Mouse (Mus musculus): ENCODE measurements at regions not wholly inside any gene's neighbourhood (a gene's known extent, or its start where the extent isn't known, plus 50 kb on each side); places are given as distances from the start of the nearest gene placed in this dataset.

- no peak for DNase-seq
Measured at GRCm38 (mm10) chr1:152313480-152313879, 73.0 kb downstream of the Tsen15 start.

GRCm38 (mm10) chr1:152305461-152305860 lies 81.0 kb downstream of the Tsen15 start:
- no peak for DNase-seq

- DNase-seq, result peak; percentile 33
Measured at GRCm38 (mm10) chr1:152304487-152305130, 81.9 kb downstream of the Tsen15 start.

- no peak for DNase-seq
Measured at GRCm38 (mm10) chr1:152301355-152301754, 85.1 kb downstream of the Tsen15 start.

- no peak for DNase-seq
Measured at GRCm38 (mm10) chr1:152292196-152292736, 94.2 kb downstream of the Tsen15 start.

GRCm38 (mm10) chr1:152290768-152291167 lies 95.7 kb downstream of the Tsen15 start:
- peak; percentile 88 for DNase-seq

- peak; percentile 29 for DNase-seq
Measured at GRCm38 (mm10) chr1:152287566-152288490, 98.7 kb downstream of the Tsen15 start.

GRCm38 (mm10) chr1:152286677-152287076 lies 99.8 kb downstream of the Tsen15 start:
- DNase-seq, result no peak

GRCm38 (mm10) chr1:152282106-152282505 lies 104.4 kb downstream of the Tsen15 start:
- DNase-seq, result no peak

- no peak for DNase-seq
Measured at GRCm38 (mm10) chr1:152281201-152281600, 105.3 kb downstream of the Tsen15 start.

- no peak for DNase-seq
Measured at GRCm38 (mm10) chr1:152280014-152280413, 106.5 kb downstream of the Tsen15 start.

- no peak for DNase-seq
Measured at GRCm38 (mm10) chr1:152275011-152275410, 111.5 kb downstream of the Tsen15 start.

GRCm38 (mm10) chr1:152273430-152273829 lies 113.1 kb downstream of the Tsen15 start:
- DNase-seq, result peak; percentile 13

GRCm38 (mm10) chr1:152269936-152270702 lies 116.4 kb downstream of the Tsen15 start:
- no peak for DNase-seq

- no peak for DNase-seq
Measured at GRCm38 (mm10) chr1:152266390-152266789, 120.1 kb downstream of the Tsen15 start.

GRCm38 (mm10) chr1:152264981-152265380 lies 121.5 kb downstream of the Tsen15 start:
- no peak for DNase-seq

- peak; percentile 15 for DNase-seq
Measured at GRCm38 (mm10) chr1:152261472-152261871, 125.0 kb downstream of the Tsen15 start.

- no peak for DNase-seq
Measured at GRCm38 (mm10) chr1:152260950-152261349, 125.5 kb downstream of the Tsen15 start.

- DNase-seq, result no peak
Measured at GRCm38 (mm10) chr1:152258258-152258657, 128.2 kb downstream of the Tsen15 start.

GRCm38 (mm10) chr1:152253906-152254305 lies 132.6 kb downstream of the Tsen15 start:
- DNase-seq, result no peak

- no peak for DNase-seq
Measured at GRCm38 (mm10) chr1:152253486-152253885, 133.0 kb downstream of the Tsen15 start.

- DNase-seq, result no peak
Measured at GRCm38 (mm10) chr1:152252658-152253267, 133.7 kb downstream of the Tsen15 start.

Measured in adrenal gland, postnatal 10 days (tissue).